Mouse (Mus musculus): ENCODE results near the gene Vmn1r196.
A peak's percentile ranks its signal among the peaks of the same experiment; 100 is the strongest.
"Not testable (repeated sequence)": the region's sequence is repeated elsewhere in the genome, so short reads cannot be mapped to it uniquely, and the experiment has no call there.

Vmn1r196 gene

DNA sequence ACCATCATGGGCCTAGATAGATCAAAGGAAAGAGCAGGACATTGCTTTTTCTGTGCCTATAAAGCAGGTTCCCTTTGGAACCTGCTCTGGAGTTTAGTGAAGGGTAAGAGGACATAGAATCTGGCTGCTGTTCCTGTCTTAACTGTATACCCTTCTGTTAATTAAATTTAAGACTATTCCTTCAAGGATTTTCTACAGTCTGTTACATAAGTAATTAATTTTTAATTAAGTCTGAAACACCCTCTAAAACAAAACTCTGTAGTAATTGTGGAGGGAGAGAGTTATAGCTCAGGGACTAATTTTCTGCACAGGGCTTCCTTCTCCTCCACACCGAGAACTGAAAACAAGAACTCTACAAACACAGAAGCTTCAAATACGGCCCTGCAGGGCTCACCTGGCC, at the start of gene Vmn1r196:
Gene Vmn1r196, plus strand, starts transcription at position 301 of the 400 bp plus-strand sequence.
- no peak for DNase-seq

DNA sequence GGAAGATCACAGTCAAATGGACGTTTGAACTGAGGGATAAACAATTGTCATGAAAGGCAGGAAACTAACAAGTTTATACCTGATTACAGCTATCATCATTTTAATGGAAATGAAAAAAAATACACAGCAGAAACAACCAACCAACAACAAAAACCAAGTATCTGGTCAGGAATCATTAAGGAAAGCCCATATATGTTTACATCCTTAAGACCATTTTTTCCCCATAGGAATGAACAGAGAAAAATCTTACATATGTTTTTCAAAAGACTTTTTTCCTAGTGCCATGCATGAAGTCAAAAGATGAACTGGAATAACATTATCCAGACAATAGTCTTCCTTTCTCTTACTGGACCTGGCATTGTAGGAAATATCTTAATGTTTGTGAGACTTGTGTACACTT, 45.8 kb upstream of the Vmn1r196 start, which contains the start of gene Vmn1r194:
Gene Vmn1r194, plus strand, starts transcription at position 301 of the 400 bp plus-strand sequence.
- DNase-seq: no peak

DNA sequence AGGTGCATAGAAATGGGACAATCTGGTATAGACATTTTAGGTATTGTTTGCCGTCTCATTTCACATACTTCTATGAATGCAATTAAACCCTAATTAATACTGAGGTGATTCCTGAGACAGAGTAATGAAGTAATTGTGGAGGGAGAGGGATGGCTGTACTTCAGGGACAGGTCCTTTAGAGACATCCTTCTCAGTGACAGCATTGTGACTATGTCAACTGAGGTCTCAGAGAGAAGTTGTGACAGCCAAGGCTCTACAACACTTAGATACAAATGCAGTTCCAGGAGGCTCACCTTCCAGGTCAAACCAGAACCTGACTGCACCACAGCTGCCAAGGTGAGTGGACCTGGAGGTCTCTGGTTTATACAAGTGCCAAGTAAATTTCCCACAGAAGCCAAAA, 19.5 kb upstream of the Vmn1r196 start, which contains the start of gene Vmn1r195:
Gene Vmn1r195, plus strand, starts transcription at position 301 of the 400 bp plus-strand sequence.
- DNase-seq: not testable (repeated sequence)

DNA sequence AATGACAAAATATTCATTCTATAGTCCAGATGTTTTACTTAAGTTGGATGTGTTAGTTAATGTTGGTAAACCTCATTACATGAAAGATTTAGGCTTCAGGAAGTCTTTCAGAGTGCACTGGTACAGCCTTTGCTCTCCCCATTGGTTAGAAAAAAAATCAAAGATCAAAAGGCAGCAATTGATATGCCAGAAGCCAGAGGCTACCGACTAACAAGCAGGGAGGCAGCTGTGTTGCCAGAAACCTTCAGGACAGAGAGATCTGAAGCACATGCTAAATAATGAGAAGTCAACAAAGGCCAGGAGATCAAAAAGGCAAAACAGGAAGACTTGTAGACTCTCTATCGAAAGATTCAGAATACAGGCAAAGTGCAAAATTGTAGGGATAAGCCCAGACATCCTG, 18.0 kb upstream of the Vmn1r196 start:
- DNase-seq: no peak

DNA sequence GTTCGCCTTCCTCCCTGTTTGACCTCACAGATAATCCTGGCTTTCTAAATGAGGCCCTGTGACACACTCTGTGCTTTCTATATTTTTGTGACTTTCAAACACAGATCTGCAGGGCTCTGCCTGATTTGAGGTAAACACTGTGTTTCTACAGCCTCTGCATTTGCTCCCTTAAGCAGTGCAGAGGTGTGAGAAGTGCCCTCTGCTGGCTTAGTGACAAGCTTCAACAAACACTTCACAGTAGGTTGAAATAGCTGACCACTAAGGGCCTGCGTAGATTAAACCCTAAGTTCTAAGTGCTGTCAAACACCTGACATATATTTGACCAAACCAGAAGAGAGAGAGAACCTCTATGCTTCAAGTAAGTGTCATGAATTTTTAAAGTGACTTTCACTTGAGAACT, 5.1 kb upstream of the Vmn1r196 start:
- DNase-seq: no peak

DNA sequence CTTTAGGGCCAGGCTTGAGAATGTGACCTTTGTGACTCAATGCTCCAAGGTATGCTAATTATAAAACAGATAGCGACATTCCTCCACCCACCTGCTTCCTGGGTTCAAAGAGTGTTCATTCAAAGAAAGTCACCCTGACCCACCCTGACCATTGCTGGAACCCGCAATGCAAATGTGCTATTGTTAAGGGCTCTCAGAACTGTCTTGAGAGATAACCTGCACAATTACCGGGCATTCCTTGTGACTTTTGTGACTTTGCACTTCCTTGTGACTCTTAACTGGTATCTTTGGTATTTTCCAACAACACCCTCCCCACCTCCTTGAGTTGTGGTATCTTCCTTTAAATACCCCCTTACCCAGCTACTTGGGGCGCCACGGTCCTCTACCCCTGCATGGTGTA, 18.4 kb downstream of the Vmn1r196 start:
- not testable (repeated sequence) for DNase-seq

DNA sequence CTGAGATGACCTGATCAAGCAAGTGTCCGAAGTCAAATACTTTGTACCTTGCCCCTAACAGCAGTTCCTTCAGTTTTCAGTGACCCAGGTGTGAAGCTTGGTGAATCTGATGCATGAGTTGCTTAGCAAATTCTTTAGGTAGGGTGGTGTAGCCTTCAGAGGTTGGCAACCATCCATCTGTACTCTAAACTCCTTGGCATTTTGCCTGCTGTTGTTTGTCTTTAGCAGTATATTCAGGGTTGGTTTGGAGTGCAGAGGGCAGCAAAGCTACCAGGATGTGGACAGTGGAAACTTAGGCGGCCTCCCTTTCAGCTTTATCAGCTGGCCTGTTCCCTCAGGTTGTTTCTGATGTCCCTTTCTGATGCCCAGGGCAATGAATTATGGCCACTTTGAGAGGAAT, 25.6 kb downstream of the Vmn1r196 start:
- peak; percentile 5 for DNase-seq

DNA sequence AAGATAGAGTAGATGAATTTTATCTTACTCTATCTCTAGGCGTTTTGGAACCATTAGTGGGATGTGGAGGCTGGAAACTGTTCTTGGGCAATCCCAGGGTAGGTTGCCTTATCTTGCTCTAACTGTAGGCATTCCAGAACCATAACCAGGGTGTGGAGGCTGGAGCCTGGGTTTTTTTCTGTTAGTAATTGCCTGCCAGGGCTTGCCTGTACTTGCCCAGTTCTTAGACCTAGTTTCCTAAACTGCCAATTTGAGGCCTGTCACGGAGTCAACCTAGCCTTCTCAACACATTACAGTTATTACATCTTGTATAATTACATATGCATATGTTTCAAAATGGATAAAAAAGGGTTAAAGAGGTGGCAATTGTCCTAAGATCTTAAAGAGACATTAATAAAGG, 27.6 kb downstream of the Vmn1r196 start:
- no peak for DNase-seq

DNA sequence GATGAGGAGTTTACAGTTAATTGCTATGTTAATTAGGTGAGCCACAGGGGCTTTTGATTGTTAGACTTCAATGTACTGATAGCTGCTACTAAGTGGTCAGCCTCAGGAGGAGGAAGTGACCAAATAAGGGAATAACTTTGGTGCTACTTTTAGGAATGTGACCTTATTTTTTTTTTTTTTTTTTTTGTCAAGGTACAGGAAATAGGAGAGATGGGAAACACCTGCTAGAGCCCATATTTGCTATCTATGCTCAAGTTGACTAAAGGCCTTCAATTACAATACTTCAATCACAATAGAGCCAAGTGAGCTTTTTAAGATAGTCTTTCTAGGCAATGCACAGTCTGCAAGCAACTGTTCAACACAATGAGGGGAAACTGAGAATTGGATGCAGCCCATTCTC, 30.4 kb downstream of the Vmn1r196 start:
- DNase-seq: no peak

DNA sequence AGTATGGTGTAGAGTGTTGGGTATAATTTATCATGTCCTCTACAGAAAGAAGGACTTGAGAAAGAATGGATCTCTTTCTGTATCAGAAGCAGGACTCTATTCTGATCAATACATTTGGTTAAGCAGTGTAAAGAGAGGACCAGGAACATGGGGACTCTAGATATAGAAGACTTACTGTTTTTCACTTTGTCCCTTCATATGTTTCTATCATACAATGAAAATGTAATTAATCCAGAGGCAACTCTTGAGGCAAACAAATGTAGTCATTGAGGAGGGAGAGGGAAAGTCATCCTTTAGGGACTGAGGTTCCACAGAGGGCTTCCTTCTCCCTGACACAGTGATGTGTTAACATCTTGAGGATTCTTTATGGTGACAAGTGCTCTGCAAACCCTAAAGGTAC, 34.6 kb downstream of the Vmn1r196 start, which contains the start of gene Vmn1r197:
Gene Vmn1r197, plus strand, starts transcription at position 301 of the 400 bp plus-strand sequence.
- DNase-seq: no peak

DNA sequence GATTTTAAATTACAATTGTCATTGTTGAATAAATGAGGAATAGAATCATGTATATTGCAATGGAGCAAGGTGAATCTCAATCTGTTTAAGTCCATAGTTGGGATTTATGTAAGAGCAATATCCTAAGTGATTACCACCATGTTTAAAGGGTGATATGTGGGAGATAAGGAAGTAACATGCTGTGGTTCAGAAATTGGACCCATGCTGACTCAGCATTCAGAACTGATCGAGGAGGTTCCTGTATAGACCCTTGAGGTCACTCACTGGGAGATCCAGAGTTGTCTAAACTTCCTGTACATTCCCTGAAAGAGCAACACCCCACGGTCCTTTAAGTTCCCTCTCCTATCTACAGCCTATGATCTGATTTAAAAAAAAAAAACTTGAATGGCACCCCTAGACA, 43.5 kb downstream of the Vmn1r196 start:
- DNase-seq: no peak

DNA sequence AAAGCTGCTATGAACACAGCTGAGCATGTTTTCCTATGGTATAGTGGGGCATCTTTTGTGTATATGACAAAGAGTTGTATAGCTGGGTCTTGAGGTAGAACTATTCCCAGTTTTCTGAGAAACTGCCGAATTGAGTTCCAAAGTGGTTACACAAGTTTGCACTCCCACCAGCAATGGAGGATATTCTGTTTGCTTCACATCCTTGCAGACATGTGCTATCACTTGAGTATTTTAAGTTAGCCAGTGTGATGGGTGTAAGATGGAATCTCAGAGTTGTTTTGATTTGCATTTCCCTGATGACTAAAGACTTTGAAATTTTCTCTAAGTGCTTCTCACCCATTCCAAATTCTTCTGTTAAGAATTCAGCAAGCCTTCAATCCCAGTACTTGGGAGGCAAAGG, 45.8 kb downstream of the Vmn1r196 start:
- DNase-seq: no peak

Measured in kidney, adult 9 months (tissue).